Mouse (Mus musculus) adrenal gland, adult 2 months (tissue): ENCODE measurements around the gene Vmn1r54. TPM values are rescaled to one million over a fixed set of nuclear protein-coding genes. Genes with fewer than 3 reads are reported as not detected.
A peak's percentile ranks its signal among the peaks of the same experiment; 100 is the strongest.
"Not testable (repeated sequence)": the region's sequence is repeated elsewhere in the genome, so short reads cannot be mapped to it uniquely, and the experiment has no call there.

Source experiments
- DNase-seq: peaks from one replicate; pipeline ENCODE4 v3.0.0; 2021
- long read RNA-seq: library from polyadenylated mRNA; stranded (forward); transcript quantifications from one replicate; pipeline ENCODE4 v2.0.0, GENCODE M21; 2021
- polyA plus RNA-seq: library from polyadenylated mRNA; depleted of rRNA; stranded (reverse); fragments of >200 nt; gene quantifications from 2 replicates; pipeline ENCODE4 v1.2.3, GENCODE M21; 2012; rRNA removed
- total RNA-seq, 2 experiments: library from RNA; stranded (reverse); gene quantifications; 2 replicates each; pipeline ENCODE4 v1.2.3; 2021

Gene Vmn1r54
- total RNA-seq (not detected), polyA plus RNA-seq (not detected in 2 replicates)
- long read RNA-seq: 0 reads

- DNase-seq: no peak
These were observed at the start of gene Vmn1r54 for GRCm38 (mm10) chr6:90246000-90246399. Vmn1r54 (plus strand) TSS chr6:90246300.

GRCm38 (mm10) chr6:90202493-90202892 lies 43.6 kb upstream of the Vmn1r54 start, which contains the start of gene V1ra8:
V1ra8 (plus strand) TSS chr6:90202793.
- not testable (repeated sequence) for DNase-seq

- no peak for DNase-seq
These were observed 21.8 kb upstream of the Vmn1r54 start, which contains the start of gene Vmn1r53 for GRCm38 (mm10) chr6:90224338-90224737. Vmn1r53 (minus strand) TSS chr6:90224438.

- not testable (repeated sequence) for DNase-seq
These were observed 14.0 kb upstream of the Vmn1r54 start for GRCm38 (mm10) chr6:90232114-90232513.

- no peak for DNase-seq
These were observed 13.4 kb upstream of the Vmn1r54 start for GRCm38 (mm10) chr6:90232681-90233080.

- DNase-seq: no peak
These were observed 2.1 kb upstream of the Vmn1r54 start for GRCm38 (mm10) chr6:90244019-90244418.

GRCm38 (mm10) chr6:90288265-90288664 lies 42.2 kb downstream of the Vmn1r54 start:
- DNase-seq: peak; percentile 17

GRCm38 (mm10) chr6:90300919-90301318 lies 54.8 kb downstream of the Vmn1r54 start, which contains the start of gene BC048671:
BC048671 (plus strand) TSS chr6:90301219.
- DNase-seq: no peak

GRCm38 (mm10) chr6:90306315-90306975 lies 60.3 kb downstream of the Vmn1r54 start:
- DNase-seq: no peak

GRCm38 (mm10) chr6:90308839-90309778 lies 63.0 kb downstream of the Vmn1r54 start:
- no peak for DNase-seq

GRCm38 (mm10) chr6:90315961-90316360 lies 69.9 kb downstream of the Vmn1r54 start:
- no peak for DNase-seq

- DNase-seq: no peak
These were observed 71.6 kb downstream of the Vmn1r54 start for GRCm38 (mm10) chr6:90317510-90318258.

- DNase-seq: no peak
These were observed 72.9 kb downstream of the Vmn1r54 start for GRCm38 (mm10) chr6:90319019-90319418.

GRCm38 (mm10) chr6:90319475-90320191 lies 73.5 kb downstream of the Vmn1r54 start:
- DNase-seq: no peak

GRCm38 (mm10) chr6:90320429-90320828 lies 74.3 kb downstream of the Vmn1r54 start:
- DNase-seq: no peak

Other genes with a start within 250 kb of the Vmn1r54 start
- not detected for gene Vmn1r47, start 230.2 kb upstream of the Vmn1r54 start, total RNA-seq
- not detected in 2 replicates for gene Vmn1r47, start 230.2 kb upstream of the Vmn1r54 start, polyA plus RNA-seq
- not detected for gene Vmn1r48, start 209.5 kb upstream of the Vmn1r54 start, total RNA-seq
- not detected in 2 replicates for gene Vmn1r48, start 209.5 kb upstream of the Vmn1r54 start, polyA plus RNA-seq
- not detected for gene Vmn1r49, start 167.8 kb upstream of the Vmn1r54 start, total RNA-seq
- not detected in 2 replicates for gene Vmn1r49, start 167.8 kb upstream of the Vmn1r54 start, polyA plus RNA-seq
- not detected for gene Vmn1r50, start 144.9 kb upstream of the Vmn1r54 start, total RNA-seq
- not detected in 2 replicates for gene Vmn1r50, start 144.9 kb upstream of the Vmn1r54 start, polyA plus RNA-seq
- not detected for gene Vmn1r51, start 123.7 kb upstream of the Vmn1r54 start, total RNA-seq
- not detected in 2 replicates for gene Vmn1r51, start 123.7 kb upstream of the Vmn1r54 start, polyA plus RNA-seq
- not detected for gene Vmn1r52, start 71.5 kb upstream of the Vmn1r54 start, total RNA-seq
- not detected in 2 replicates for gene Vmn1r52, start 71.5 kb upstream of the Vmn1r54 start, polyA plus RNA-seq
- gene V1ra8, start 43.5 kb upstream of the Vmn1r54 start, total RNA-seq: not detected
- gene V1ra8, start 43.5 kb upstream of the Vmn1r54 start, polyA plus RNA-seq: not detected in 2 replicates
- not detected for gene Vmn1r53, start 21.9 kb upstream of the Vmn1r54 start, total RNA-seq
- gene Vmn1r53, start 21.9 kb upstream of the Vmn1r54 start, polyA plus RNA-seq: not detected in 2 replicates
- gene BC048671, start 54.9 kb downstream of the Vmn1r54 start, total RNA-seq: not detected
- not detected in 2 replicates for gene BC048671, start 54.9 kb downstream of the Vmn1r54 start, polyA plus RNA-seq
- gene Chst13, start 78.9 kb downstream of the Vmn1r54 start, total RNA-seq: not detected
- gene Chst13, start 78.9 kb downstream of the Vmn1r54 start, polyA plus RNA-seq: 0.36 and 0.85 TPM in 2 replicates
- 1 to 10 TPM in 1 of 2 experiments, not detected in 1; 1.3 TPM for gene Uroc1, start 87.0 kb downstream of the Vmn1r54 start, total RNA-seq
- gene Uroc1, start 87.0 kb downstream of the Vmn1r54 start, polyA plus RNA-seq: 0.26 TPM in 1 of 2 replicates, not detected in the other
- 10 to 100 TPM; 18.8 to 33.4 TPM for gene Zxdc, start 123.2 kb downstream of the Vmn1r54 start, total RNA-seq
- 70.1 and 75.8 TPM in 2 replicates for gene Zxdc, start 123.2 kb downstream of the Vmn1r54 start, polyA plus RNA-seq
- gene Cfap100, start 182.5 kb downstream of the Vmn1r54 start, total RNA-seq: 1 to 10 TPM in 1 of 2 experiments, under 1 TPM in 1; 0.76 to 1.4 TPM
- gene Cfap100, start 182.5 kb downstream of the Vmn1r54 start, polyA plus RNA-seq: 0.03 and 0.33 TPM in 2 replicates
- 10 to 100 TPM; 32.6 to 43.7 TPM for gene Klf15, start 216.3 kb downstream of the Vmn1r54 start, total RNA-seq
- gene Klf15, start 216.3 kb downstream of the Vmn1r54 start, polyA plus RNA-seq: 73.8 and 79.8 TPM in 2 replicates
- gene Aldh1l1, start 240.1 kb downstream of the Vmn1r54 start, total RNA-seq: 100 to 1,000 TPM; 136 to 202 TPM
- gene Aldh1l1, start 240.1 kb downstream of the Vmn1r54 start, polyA plus RNA-seq: 83.4 and 111 TPM in 2 replicates